Mouse (Mus musculus): ENCODE results near the gene Rae1. TPM values are rescaled to one million over a fixed set of nuclear protein-coding genes. Genes with fewer than 3 reads are reported as not detected.

Rae1 gene
- polyA plus RNA-seq, 1 experiment from 2014 or later = 143 TPM

- 79% methylated on average over 7 of the region's 7 CpGs for WGBS
- H3K9me3 ChIP-seq (ENCODE audit: low read length) = no peaks in the 10 kb centered on the region
- H3K27ac ChIP-seq (ENCODE audit: low read length) = no peak overlapping the region
- ATAC-seq (ENCODE audit: low FRiP score, low TSS enrichment) = no peak
- H3K4me3 ChIP-seq (ENCODE audit: low read length) = no peak overlapping the region
- peaks cover 61% of the 10 kb centered on the region for H3K36me3 ChIP-seq (ENCODE audit: insufficient read depth, low read length)
- H3K27me3 ChIP-seq (ENCODE audit: insufficient read depth, low read length) = no peaks in the 10 kb centered on the region
- 0 out of 2 replicates have a peak, but pooled peaks cover 9% of the 10 kb centered on the region for H3K4me1 ChIP-seq (ENCODE audit: insufficient read depth, low read length)
- no peak overlapping the region for H3K4me2 ChIP-seq (replicated peaks; ENCODE audit: low read depth, low read length)
- no peak overlapping the region for H3K9ac ChIP-seq (replicated peaks; ENCODE audit: low read length)
Observed at GRCm38 (mm10) chr2:173014741-173015287, 14.9 kb downstream of the Rae1 start.

GRCm38 (mm10) chr2:173017940-173018339, 18.0 kb downstream of the Rae1 start:
- Histone ChIP-seq H3K36me3 (ENCODE audit: insufficient read depth, low read length) (peaks cover 34% of the 10 kb centered on the region), H3K9me3 (ENCODE audit: low read length) (no peaks in the 10 kb centered on the region), H3K4me1 (ENCODE audit: insufficient read depth, low read length) (peaks cover 26% of the 10 kb centered on the region), H3K27me3 (ENCODE audit: insufficient read depth, low read length) (peaks cover 9% of the 10 kb centered on the region; the same call in 1 of the 2 replicates), H3K4me2 (replicated peaks; ENCODE audit: low read depth, low read length) (no peak overlapping the region), H3K4me3 (ENCODE audit: low read length) (no peak overlapping the region), H3K27ac (ENCODE audit: low read length) (no peak overlapping the region), H3K9ac (replicated peaks; ENCODE audit: low read length) (no peak overlapping the region)
- ATAC-seq (ENCODE audit: low FRiP score, low TSS enrichment) = no peak
- 32% methylated on average over 6 of the region's 6 CpGs for WGBS

DNA sequence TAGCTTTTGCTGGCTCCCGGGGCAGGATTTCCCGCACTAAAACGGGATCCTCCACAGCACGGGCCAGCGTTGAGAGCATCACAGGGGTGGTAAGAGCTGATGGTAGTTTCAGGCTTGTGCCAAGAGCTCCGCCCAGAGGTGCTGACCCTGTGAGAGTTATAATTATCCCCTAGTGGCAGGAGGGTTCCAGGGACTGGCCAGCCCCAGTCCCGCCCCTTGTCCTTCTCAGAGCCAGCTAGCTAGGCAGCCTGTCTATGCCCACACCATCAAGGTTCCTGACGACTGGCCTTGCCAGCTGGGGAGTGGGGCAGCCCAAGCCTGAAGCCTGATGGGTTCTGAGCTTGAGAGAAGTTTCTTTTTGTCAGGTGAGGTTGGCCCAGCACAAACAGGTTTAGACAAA, 18.7 kb downstream of the Rae1 start:
- 8% methylated on average over 8 of the region's 8 CpGs for WGBS
- no peaks in the 10 kb centered on the region for H3K9me3 ChIP-seq (ENCODE audit: low read length)
- no peak overlapping the region for H3K4me3 ChIP-seq (ENCODE audit: low read length)
- H3K9ac ChIP-seq (replicated peaks; ENCODE audit: low read length) = no peak overlapping the region
- peak; percentile 11; the same call in 1 of the 2 replicates for ATAC-seq (ENCODE audit: low FRiP score, low TSS enrichment)
- peaks cover 27% of the 10 kb centered on the region for H3K36me3 ChIP-seq (ENCODE audit: insufficient read depth, low read length)
- H3K4me1 ChIP-seq (ENCODE audit: insufficient read depth, low read length) = peaks cover 33% of the 10 kb centered on the region
- peaks cover 9% of the 10 kb centered on the region; the same call in 1 of the 2 replicates for H3K27me3 ChIP-seq (ENCODE audit: insufficient read depth, low read length)
- H3K4me2 ChIP-seq (replicated peaks; ENCODE audit: low read depth, low read length) = no peak overlapping the region
- H3K27ac ChIP-seq (ENCODE audit: low read length) = no peak overlapping the region

GRCm38 (mm10) chr2:173019322-173019721, 19.4 kb downstream of the Rae1 start:
- H3K9me3 ChIP-seq (ENCODE audit: low read length) = no peaks in the 10 kb centered on the region
- peaks cover 20% of the 10 kb centered on the region for H3K36me3 ChIP-seq (ENCODE audit: insufficient read depth, low read length)
- H3K4me1 ChIP-seq (ENCODE audit: insufficient read depth, low read length) = peaks cover 38% of the 10 kb centered on the region
- H3K27ac ChIP-seq (ENCODE audit: low read length) = no peak overlapping the region
- peaks cover 9% of the 10 kb centered on the region; the same call in 1 of the 2 replicates for H3K27me3 ChIP-seq (ENCODE audit: insufficient read depth, low read length)
- peak overlapping the region; percentile 45 for H3K4me3 ChIP-seq (ENCODE audit: low read length)
- peak overlapping the region; percentile 59 for H3K9ac ChIP-seq (replicated peaks; ENCODE audit: low read length)
- WGBS = 8% methylated on average over 9 of the region's 9 CpGs
- peak; percentile 23 for ATAC-seq (ENCODE audit: low FRiP score, low TSS enrichment)
- H3K4me2 ChIP-seq (replicated peaks; ENCODE audit: low read depth, low read length) = peak overlapping the region; percentile 72

- peak overlapping the region; percentile 45 for H3K4me3 ChIP-seq (ENCODE audit: low read length)
- H3K36me3 ChIP-seq (ENCODE audit: insufficient read depth, low read length) = peaks cover 15% of the 10 kb centered on the region
- no peaks in the 10 kb centered on the region for H3K9me3 ChIP-seq (ENCODE audit: low read length)
- 0% methylated on average over 19 of the region's 29 CpGs for WGBS
- H3K4me1 ChIP-seq (ENCODE audit: insufficient read depth, low read length) = peaks cover 41% of the 10 kb centered on the region
- peaks cover 9% of the 10 kb centered on the region; the same call in 1 of the 2 replicates for H3K27me3 ChIP-seq (ENCODE audit: insufficient read depth, low read length)
- peak; percentile 80 for ATAC-seq (ENCODE audit: low FRiP score, low TSS enrichment)
- H3K27ac ChIP-seq (ENCODE audit: low read length) = no peak overlapping the region
- peak overlapping the region; percentile 59 for H3K9ac ChIP-seq (replicated peaks; ENCODE audit: low read length)
- peak overlapping the region; percentile 72 for H3K4me2 ChIP-seq (replicated peaks; ENCODE audit: low read depth, low read length)
Observed at GRCm38 (mm10) chr2:173019790-173020189, 19.9 kb downstream of the Rae1 start.

- ATAC-seq (ENCODE audit: low FRiP score, low TSS enrichment) = no peak
- Histone ChIP-seq H3K27ac (ENCODE audit: low read length) (no peak within 1 kb of the TSS), H3K36me3 (ENCODE audit: insufficient read depth, low read length) (peaks cover 9% of the 10 kb centered on the region), H3K4me1 (ENCODE audit: insufficient read depth, low read length) (peaks cover 47% of the 10 kb centered on the region), H3K9me3 (ENCODE audit: low read length) (no peaks in the 10 kb centered on the region), H3K4me2 (replicated peaks; ENCODE audit: low read depth, low read length) (peak within 1 kb of the TSS; percentile 89), H3K27me3 (ENCODE audit: insufficient read depth, low read length) (peaks cover 9% of the 10 kb centered on the region; the same call in 1 of the 2 replicates), H3K9ac (replicated peaks; ENCODE audit: low read length) (peak within 1 kb of the TSS; percentile 59), H3K4me3 (ENCODE audit: low read length) (peak within 1 kb of the TSS; percentile 78)
- WGBS = 35% methylated on average over 11 of the region's 11 CpGs
Observed at GRCm38 (mm10) chr2:173020430-173020829, 20.5 kb downstream of the Rae1 start, which contains the start of gene Rbm38. Gene Rbm38 (plus strand): TSS chr2:173020498.

DNA sequence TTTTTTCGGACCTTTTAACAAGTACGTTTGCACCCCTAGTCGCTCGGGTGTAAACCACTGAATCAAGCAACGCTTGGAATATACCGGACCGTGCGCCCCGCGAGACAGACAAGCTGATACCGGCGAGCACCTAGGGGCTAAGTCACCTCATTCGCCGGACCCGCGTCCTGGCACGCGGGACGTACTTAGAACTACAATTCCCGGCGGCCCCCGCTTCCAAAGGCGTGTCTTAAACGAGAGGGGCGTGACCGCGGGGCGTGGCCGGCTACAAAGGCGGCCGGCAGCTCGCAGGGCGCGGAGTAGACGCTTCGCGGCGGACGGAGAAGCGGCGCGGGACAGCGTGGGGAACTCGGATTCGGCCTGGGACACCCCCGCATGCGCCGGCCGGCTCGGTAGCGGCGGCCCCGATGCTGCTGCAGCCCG, 21.7 kb downstream of the Rae1 start:
- no peaks in the 10 kb centered on the region for H3K9me3 ChIP-seq (ENCODE audit: low read length)
- peaks cover 54% of the 10 kb centered on the region for H3K4me1 ChIP-seq (ENCODE audit: insufficient read depth, low read length)
- H3K27me3 ChIP-seq (ENCODE audit: insufficient read depth, low read length) = peaks cover 9% of the 10 kb centered on the region; the same call in 1 of the 2 replicates
- H3K4me3 ChIP-seq (ENCODE audit: low read length) = peak overlapping the region; percentile 78
- under 1% methylated on average over 54 of the region's 54 CpGs for WGBS
- H3K4me2 ChIP-seq (replicated peaks; ENCODE audit: low read depth, low read length) = peak overlapping the region; percentile 89
- peak overlapping the region; percentile 73 for H3K9ac ChIP-seq (replicated peaks; ENCODE audit: low read length)
- ATAC-seq (ENCODE audit: low FRiP score, low TSS enrichment) = peak; percentile 60
- no peaks in the 10 kb centered on the region for H3K36me3 ChIP-seq (ENCODE audit: insufficient read depth, low read length)
- no peak overlapping the region for H3K27ac ChIP-seq (ENCODE audit: low read length)

DNA sequence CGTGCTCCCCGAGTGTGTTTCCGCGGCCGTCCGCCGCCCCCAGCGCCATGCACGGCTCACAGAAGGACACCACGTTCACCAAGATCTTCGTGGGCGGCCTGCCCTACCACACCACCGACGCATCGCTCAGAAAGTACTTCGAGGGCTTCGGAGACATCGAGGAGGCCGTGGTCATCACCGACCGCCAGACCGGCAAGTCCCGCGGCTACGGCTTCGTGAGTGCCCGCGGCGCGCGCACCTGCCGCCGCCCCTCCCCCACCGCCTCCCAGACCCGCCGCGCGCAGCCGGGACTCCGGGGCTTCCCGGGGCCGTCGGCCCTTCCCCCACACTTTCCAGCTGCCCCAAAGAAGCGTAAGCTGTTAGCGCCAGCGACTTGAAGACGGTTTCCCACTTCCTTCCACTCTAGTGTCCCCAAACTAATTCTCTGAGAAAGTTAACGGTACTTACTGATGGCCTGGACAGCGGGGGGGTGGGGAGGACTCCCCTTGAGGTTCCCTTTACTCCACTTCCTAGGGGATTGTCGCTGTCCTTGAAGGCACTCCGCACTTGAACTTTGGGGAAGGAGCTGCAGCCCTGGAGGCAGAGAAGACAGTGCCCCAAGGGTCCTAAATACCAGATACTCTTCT, 22.3 kb downstream of the Rae1 start:
- Histone ChIP-seq H3K9ac (replicated peaks; ENCODE audit: low read length) (peak overlapping the region; percentile 73), H3K4me1 (ENCODE audit: insufficient read depth, low read length) (peaks cover 57% of the 10 kb centered on the region), H3K27ac (ENCODE audit: low read length) (no peak overlapping the region), H3K4me2 (replicated peaks; ENCODE audit: low read depth, low read length) (peak overlapping the region; percentile 89), H3K9me3 (ENCODE audit: low read length) (no peaks in the 10 kb centered on the region), H3K36me3 (ENCODE audit: insufficient read depth, low read length) (no peaks in the 10 kb centered on the region), H3K4me3 (ENCODE audit: low read length) (peak overlapping the region; percentile 78), H3K27me3 (ENCODE audit: insufficient read depth, low read length) (peaks cover 9% of the 10 kb centered on the region; the same call in 1 of the 2 replicates)
- peak; percentile 0; the same call in 1 of the 2 replicates for ATAC-seq (ENCODE audit: low FRiP score, low TSS enrichment)
- WGBS = under 1% methylated on average over 50 of the region's 51 CpGs

- peak overlapping the region; percentile 78 for H3K4me3 ChIP-seq (ENCODE audit: low read length)
- H3K27ac ChIP-seq (ENCODE audit: low read length) = no peak overlapping the region
- H3K4me1 ChIP-seq (ENCODE audit: insufficient read depth, low read length) = peaks cover 57% of the 10 kb centered on the region
- peaks cover 9% of the 10 kb centered on the region; the same call in 1 of the 2 replicates for H3K27me3 ChIP-seq (ENCODE audit: insufficient read depth, low read length)
- 28% methylated on average over 10 of the region's 10 CpGs for WGBS
- H3K4me2 ChIP-seq (replicated peaks; ENCODE audit: low read depth, low read length) = peak overlapping the region; percentile 89
- no peaks in the 10 kb centered on the region for H3K36me3 ChIP-seq (ENCODE audit: insufficient read depth, low read length)
- ATAC-seq (ENCODE audit: low FRiP score, low TSS enrichment) = no peak
- peak overlapping the region; percentile 73 for H3K9ac ChIP-seq (replicated peaks; ENCODE audit: low read length)
- no peaks in the 10 kb centered on the region for H3K9me3 ChIP-seq (ENCODE audit: low read length)
Observed at GRCm38 (mm10) chr2:173022813-173023212, 22.9 kb downstream of the Rae1 start.

Measured in kidney, embryonic 16.5 days (tissue).